Mouse (Mus musculus) kidney, postnatal 0 days (tissue): ENCODE data around the gene Rnf11. TPM values are rescaled to one million over a fixed set of nuclear protein-coding genes. Genes with fewer than 3 reads are reported as not detected.

Experiments used
- ATAC-seq: fragments of 200-750 bp; cut with Nextera tagmentation; replicated peaks from 2 replicates; pipeline ENCODE4 v1.8.0; 2017; ENCODE audit warnings: low read depth, moderate number of reproducible peaks, moderate TSS enrichment, moderate library complexity; ENCODE audit not compliant: low FRiP score
- DNase-seq: peaks from one replicate; pipeline ENCODE4 v3.0.0-alpha.2; 2016; ENCODE audit warnings: low spot score
- H3K27ac ChIP-seq: fragments of 300-500 bp; sonication (generic); 2 replicates; pipeline ENCODE4 v1.5.1; 2014; ENCODE audit warnings: mild to moderate bottlenecking
- H3K27me3 ChIP-seq: fragments of 300-500 bp; sonication (generic); 2 replicates; pipeline ENCODE4 v1.6.1; 2014; ENCODE audit warnings: low read length, mixed read lengths; ENCODE audit not compliant: insufficient read depth
- H3K36me3 ChIP-seq: fragments of 300-500 bp; sonication (generic); 2 replicates; pipeline ENCODE4 v1.6.1; 2014; ENCODE audit warnings: low read length, mixed read lengths; ENCODE audit not compliant: insufficient read depth
- H3K4me1 ChIP-seq: fragments of 300-500 bp; sonication (generic); replicated peaks from 2 replicates; pipeline ENCODE4 v1.6.1; 2014; ENCODE audit warnings: antibody characterized with exemption, low read length, mixed read lengths; ENCODE audit not compliant: insufficient read depth
- H3K4me2 ChIP-seq: fragments of 300-500 bp; sonication (generic); 2 replicates; pipeline ENCODE4 v1.6.1; 2014; ENCODE audit warnings: mild to moderate bottlenecking, low read length, moderate library complexity, mixed read lengths
- H3K4me3 ChIP-seq: fragments of 300-500 bp; sonication (generic); replicated peaks from 2 replicates; pipeline ENCODE4 v1.5.1; 2014; ENCODE audit warnings: low read depth, low read length
- H3K9ac ChIP-seq: fragments of 300-500 bp; sonication (generic); 2 replicates; pipeline ENCODE4 v1.6.1; 2014; ENCODE audit warnings: low read depth, low read length
- H3K9me3 ChIP-seq: fragments of 300-500 bp; sonication (generic); replicated peaks from 2 replicates; pipeline ENCODE4 v1.6.1; 2016; ENCODE audit warnings: low read length, inconsistent platforms, mixed read lengths
- CTCF ChIP-seq: IDR thresholded peaks from 2 replicates; pipeline ENCODE4 v1.5.1; 2016; ENCODE audit warnings: antibody characterized with exemption, low read depth, mild to moderate bottlenecking, moderate library complexity
- WGBS: fragments of 180-500 bp; shearing (Covaris S2); extraction: QIAGEN DNeasy Blood & Tissue Kit; methylation state at CpG from one replicate; pipeline ENCODE4 v1.1.7; 2014; 5-methylcytosine and 5-hydroxymethylcytosine counted together
- polyA plus RNA-seq: library from polyadenylated mRNA; unstranded; fragments of >200 nt; fragmentation: Nextera tagmentation; extraction: Ambion mirVana; gene quantifications from 2 replicates; pipeline ENCODE4 v1.2.1, GENCODE M21; 2015

Rnf11 gene
- polyA plus RNA-seq, 1 experiment from 2014 or later, result 57.5 TPM

- no peaks in the 10 kb centered on the region for H3K4me1 ChIP-seq
- H3K36me3 ChIP-seq, result no peaks in the 10 kb centered on the region
- H3K27me3 ChIP-seq, result no peaks in the 10 kb centered on the region
- no peak overlapping the region for H3K9ac ChIP-seq
- DNase-seq (no peak), ATAC-seq (no peak)
- no peak overlapping the region for H3K4me2 ChIP-seq
- 62% methylated on average over 9 of the region's 9 CpGs for WGBS
- H3K9me3 ChIP-seq, result no peaks in the 10 kb centered on the region
- no peak overlapping the region for H3K4me3 ChIP-seq
- H3K27ac ChIP-seq, result no peak overlapping the region
- TF ChIP-seq CTCF, result no peak
These were observed 73.7 kb downstream of the Rnf11 start for GRCm38 (mm10) chr4:109410681-109411376.

GRCm38 (mm10) chr4:109407701-109408485 is 76.6 kb downstream of the Rnf11 start:
- H3K27me3 ChIP-seq, result no peaks in the 10 kb centered on the region
- H3K9ac ChIP-seq, result no peak overlapping the region
- no peak for TF ChIP-seq CTCF
- DNase-seq (no peak), ATAC-seq (no peak)
- H3K4me2 ChIP-seq, result peak overlapping the region; percentile 99; the same call in 1 of the 2 replicates
- no peak overlapping the region for H3K4me3 ChIP-seq
- H3K4me1 ChIP-seq, result no peaks in the 10 kb centered on the region
- WGBS, result 82% methylated on average over 9 of the region's 9 CpGs
- H3K36me3 ChIP-seq, result no peaks in the 10 kb centered on the region
- H3K9me3 ChIP-seq, result no peaks in the 10 kb centered on the region
- no peak overlapping the region for H3K27ac ChIP-seq

- TF ChIP-seq CTCF, result no peak
- ATAC-seq (no peak; the same call in 1 of the 2 replicates), DNase-seq (no peak)
- H3K9ac ChIP-seq, result peak overlapping the region; percentile 63
- H3K27ac ChIP-seq, result no peak overlapping the region
- H3K4me2 ChIP-seq, result peak overlapping the region; percentile 99
- H3K4me3 ChIP-seq, result peak overlapping the region; percentile 59
- no peaks in the 10 kb centered on the region for H3K9me3 ChIP-seq
- no peaks in the 10 kb centered on the region for H3K36me3 ChIP-seq
- no peaks in the 10 kb centered on the region for H3K4me1 ChIP-seq
- 4% methylated on average over 24 of the region's 24 CpGs for WGBS
- no peaks in the 10 kb centered on the region for H3K27me3 ChIP-seq
These were observed 77.4 kb downstream of the Rnf11 start for GRCm38 (mm10) chr4:109407176-109407520.

GRCm38 (mm10) chr4:109406486-109407175 is 77.9 kb downstream of the Rnf11 start, which contains the start of gene Ttc39a:
Gene Ttc39a (plus strand): TSS chr4:109406623.
- H3K27ac ChIP-seq, result 0 out of 2 replicates have a peak within 1 kb of the TSS, but pooled peaks have one; percentile 11
- H3K4me3 ChIP-seq, result peak within 1 kb of the TSS; percentile 59
- peak within 1 kb of the TSS; percentile 63 for H3K9ac ChIP-seq
- no peaks in the 10 kb centered on the region for H3K4me1 ChIP-seq
- 2% methylated on average over 56 of the region's 56 CpGs for WGBS
- ATAC-seq, result peak; percentile 71
- H3K27me3 ChIP-seq, result no peaks in the 10 kb centered on the region
- DNase-seq, result peak; percentile 30
- peak within 1 kb of the TSS; percentile 99 for H3K4me2 ChIP-seq
- no peaks in the 10 kb centered on the region for H3K9me3 ChIP-seq
- H3K36me3 ChIP-seq, result no peaks in the 10 kb centered on the region
- no peak for TF ChIP-seq CTCF

- Histone ChIP-seq H3K9me3 (no peaks in the 10 kb centered on the region), H3K4me1 (no peaks in the 10 kb centered on the region), H3K4me2 (peak overlapping the region; percentile 99), H3K27me3 (no peaks in the 10 kb centered on the region), H3K27ac (no peak overlapping the region), H3K36me3 (no peaks in the 10 kb centered on the region), H3K4me3 (peak overlapping the region; percentile 59), H3K9ac (peak overlapping the region; percentile 63; the same call in 1 of the 2 replicates)
- peak; percentile 85 for DNase-seq
- 6% methylated on average over 3 of the region's 3 CpGs for WGBS
- peak; percentile 81 for ATAC-seq
- TF ChIP-seq CTCF, result no peak
These were observed 78.5 kb downstream of the Rnf11 start for GRCm38 (mm10) chr4:109406054-109406485.

- ATAC-seq, result no peak
These were observed 79.1 kb downstream of the Rnf11 start for GRCm38 (mm10) chr4:109405415-109405814.

More at GRCm38 (mm10) chr4:109405415-109405814, 79.1 kb downstream of the Rnf11 start:
- Histone ChIP-seq H3K4me1 (no peaks in the 10 kb centered on the region), H3K4me2 (no peak overlapping the region), H3K9me3 (no peaks in the 10 kb centered on the region), H3K27me3 (no peaks in the 10 kb centered on the region), H3K27ac (0 out of 2 replicates have a peak overlapping the region, but pooled peaks have one; percentile 11), H3K4me3 (no peak overlapping the region; the same call in 1 of the 2 replicates), H3K36me3 (no peaks in the 10 kb centered on the region), H3K9ac (no peak overlapping the region)
- 64% methylated on average over 8 of the region's 8 CpGs for WGBS
- TF ChIP-seq CTCF, result no peak
- no peak for DNase-seq
